Mouse (Mus musculus) G1E-ER4 (cell line): Measurements from ENCODE around the gene Wbp2nl. TPM values are rescaled to one million over a fixed set of nuclear protein-coding genes. Genes with fewer than 3 reads are reported as not detected.
A peak's percentile ranks its signal among the peaks of the same experiment; 100 is the strongest.

Experiments used
- GATA1 ChIP-seq: IDR thresholded peaks from one replicate; pipeline ENCODE4 v1.8.0; 2012; ENCODE audit warnings: low read length, inconsistent platforms
- polyA plus RNA-seq: library from polyadenylated mRNA; stranded (reverse); fragments of >175 nt; gene quantifications from 2 replicates; pipeline ENCODE4 v1.2.3, GENCODE M21; 2012

Gene Wbp2nl
- polyA plus RNA-seq, 1 experiment = not detected

GRCm38 (mm10) chr15:82341675-82342542 lies 43.2 kb downstream of the Wbp2nl start:
- TF ChIP-seq GATA1 = peak; percentile 94

- no peak for TF ChIP-seq GATA1
These were observed 43.8 kb downstream of the Wbp2nl start for GRCm38 (mm10) chr15:82342543-82342935.

GRCm38 (mm10) chr15:82343368-82344287 lies 44.9 kb downstream of the Wbp2nl start:
- no peak for TF ChIP-seq GATA1

GRCm38 (mm10) chr15:82344971-82345370 lies 46.2 kb downstream of the Wbp2nl start:
- no peak for TF ChIP-seq GATA1

GRCm38 (mm10) chr15:82345820-82346470 lies 47.2 kb downstream of the Wbp2nl start:
- TF ChIP-seq GATA1 = no peak

- no peak for TF ChIP-seq GATA1
These were observed 48.0 kb downstream of the Wbp2nl start for GRCm38 (mm10) chr15:82346580-82347302.

GRCm38 (mm10) chr15:82347303-82347676 lies 48.5 kb downstream of the Wbp2nl start:
- no peak for TF ChIP-seq GATA1

- TF ChIP-seq GATA1 = no peak
These were observed 49.1 kb downstream of the Wbp2nl start for GRCm38 (mm10) chr15:82347852-82348251.

DNA sequence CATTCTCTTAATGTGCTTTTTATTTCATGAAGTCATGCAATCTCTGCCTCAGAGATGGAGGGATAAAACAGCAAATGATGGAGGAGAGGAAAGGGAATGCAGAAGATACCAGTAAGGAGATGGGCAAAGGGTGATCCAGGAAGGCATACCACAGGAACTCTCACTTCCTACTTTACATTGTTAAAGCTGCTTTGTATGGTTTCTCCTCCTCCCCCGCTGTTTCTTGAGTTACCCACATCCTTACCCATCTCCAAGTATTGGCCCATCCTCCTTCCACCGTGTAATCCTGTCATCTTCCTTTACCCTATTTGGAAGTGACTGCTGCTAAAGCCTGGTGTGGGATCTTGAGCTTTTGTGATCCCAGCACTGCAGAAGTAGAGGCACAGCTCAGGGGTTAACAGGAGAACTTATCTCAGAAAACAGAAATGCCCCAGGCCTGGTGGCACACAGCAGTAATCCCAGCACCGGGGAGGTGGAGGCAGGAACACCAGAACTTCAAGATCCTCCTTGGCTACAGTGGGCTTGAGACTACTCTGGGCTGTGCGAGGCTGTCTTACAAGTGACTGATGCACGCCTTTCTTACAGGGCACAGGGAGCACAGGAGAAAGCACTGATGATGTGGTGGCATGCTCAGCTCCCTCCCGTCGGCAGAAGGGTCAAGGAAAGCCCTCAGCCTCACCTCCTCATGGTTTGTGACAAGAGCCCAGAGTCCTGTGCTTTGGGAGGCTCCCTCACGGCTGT lies 49.7 kb downstream of the Wbp2nl start:
- TF ChIP-seq GATA1 = no peak

GRCm38 (mm10) chr15:82348999-82349341 lies 50.2 kb downstream of the Wbp2nl start:
- TF ChIP-seq GATA1 = no peak

DNA sequence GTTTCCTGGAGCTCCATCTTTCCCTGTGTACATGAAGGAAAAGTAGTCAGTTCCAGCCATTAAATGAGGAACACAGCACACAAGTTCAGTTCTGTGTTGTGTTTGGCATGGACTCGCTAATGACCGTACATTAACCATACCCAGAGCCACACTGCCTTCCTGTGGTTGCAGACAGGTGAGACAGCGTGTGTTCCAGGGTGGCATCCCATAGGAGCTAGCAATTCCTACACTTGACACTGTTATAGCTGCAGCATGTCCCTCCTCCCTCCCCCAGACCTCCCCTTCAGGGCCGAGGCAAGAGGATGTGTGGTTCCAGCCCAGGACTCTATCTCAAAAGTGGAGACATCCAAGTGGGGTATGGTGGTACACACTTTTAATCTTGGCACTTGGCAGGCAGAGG lies 51.6 kb downstream of the Wbp2nl start:
- no peak for TF ChIP-seq GATA1

- TF ChIP-seq GATA1 = no peak
These were observed 52.7 kb downstream of the Wbp2nl start for GRCm38 (mm10) chr15:82351480-82351879.

GRCm38 (mm10) chr15:82353078-82353744 lies 54.5 kb downstream of the Wbp2nl start:
- no peak for TF ChIP-seq GATA1

DNA sequence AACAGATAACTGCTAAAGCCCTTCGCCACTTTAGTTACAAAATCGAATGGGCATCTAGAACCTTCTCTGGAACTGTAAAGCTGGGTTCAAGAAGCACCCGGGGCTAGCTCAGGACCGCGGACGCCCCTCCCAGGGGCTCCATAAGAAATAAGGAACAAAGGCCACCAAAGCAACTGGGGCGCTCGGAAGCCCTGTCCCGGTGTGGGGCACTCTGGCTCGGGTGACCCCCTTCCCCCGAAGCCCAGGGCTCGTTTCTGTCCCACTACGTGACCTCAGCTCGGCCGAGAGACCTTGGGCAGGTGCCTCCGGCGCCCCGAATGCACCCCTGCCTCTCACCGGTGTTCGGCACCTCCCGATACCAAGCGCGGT lies 55.0 kb downstream of the Wbp2nl start:
- TF ChIP-seq GATA1 = no peak
